Mouse (Mus musculus) cerebellum, adult 2 months (tissue): ENCODE data around the gene Fuk.

ENCODE experiments used
- CTCF ChIP-seq: fragments of 200-500 bp; IDR thresholded peaks from 2 replicates; pipeline ENCODE4 v1.5.1; 2011; ENCODE audit warnings: low read depth, mild to moderate bottlenecking, control low read depth, low read length, moderate library complexity, borderline replicate concordance; ENCODE audit not compliant: insufficient read depth
- POLR2A ChIP-seq: fragments of 200-500 bp; IDR thresholded peaks from 2 replicates; pipeline ENCODE4 v1.6.1; 2011; ENCODE audit warnings: low read length, control low read depth, borderline replicate concordance; ENCODE audit not compliant: insufficient read depth

DNA sequence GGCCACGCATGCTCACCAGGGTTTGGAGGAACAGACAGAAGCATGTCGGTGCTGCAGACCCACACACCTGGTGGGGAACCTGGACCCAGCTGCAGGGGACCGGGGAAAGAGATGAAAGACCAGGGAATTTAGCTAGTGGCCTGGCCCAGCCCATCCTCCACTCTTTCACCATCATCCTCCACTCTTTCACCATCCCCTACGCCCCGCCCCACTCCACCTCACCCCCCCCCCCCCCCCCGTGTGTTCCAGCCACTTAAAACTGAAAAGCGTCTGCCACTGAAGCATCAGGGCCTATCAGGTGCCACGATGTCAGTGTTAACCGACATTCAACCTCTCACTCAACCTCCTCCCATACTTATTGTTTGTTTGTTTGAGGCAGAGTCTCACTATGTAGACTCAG lies 7.0 kb downstream of the Fuk start:
- TF ChIP-seq CTCF, result no peak
- TF ChIP-seq POLR2A, result no peak
